Mouse (Mus musculus) megakaryocyte, embryonic 14.5 days (primary cell): ENCODE results near the gene Plscr4.

ENCODE experiments used
- FLI1 ChIP-seq: IDR thresholded peaks from 2 replicates; pipeline ENCODE4 v1.6.1; 2012; ENCODE audit warnings: low read length, inconsistent platforms, mixed read lengths
- GATA1 ChIP-seq: IDR thresholded peaks from 3 replicates; pipeline ENCODE4 v1.6.1; 2012; ENCODE audit warnings: mixed read lengths, low read length, inconsistent platforms, borderline replicate concordance

DNA sequence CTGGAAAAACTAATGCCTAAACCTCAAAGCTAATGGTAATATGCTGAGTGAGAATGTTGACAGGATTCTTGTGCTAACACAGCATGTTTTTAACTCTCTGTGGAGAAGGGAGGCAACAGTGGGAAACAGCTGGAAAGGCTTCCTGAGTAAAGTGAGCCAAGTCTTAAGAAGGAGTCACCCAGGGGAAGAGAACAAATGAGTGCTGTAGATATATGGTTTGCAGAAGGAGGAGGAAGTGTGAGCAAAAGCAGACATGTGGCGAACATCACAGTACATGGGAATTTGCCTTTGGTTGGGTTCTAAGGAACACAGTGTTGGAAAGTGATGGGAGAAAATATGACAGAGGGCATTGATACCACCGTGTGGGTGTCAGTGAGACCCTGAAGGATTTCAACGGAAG, 43.5 kb upstream of the Plscr4 start:
- TF ChIP-seq GATA1 (no peak), FLI1 (no peak)
